ENCODE assay signal across 8 mouse cellular contexts in the genomic region with DNA sequence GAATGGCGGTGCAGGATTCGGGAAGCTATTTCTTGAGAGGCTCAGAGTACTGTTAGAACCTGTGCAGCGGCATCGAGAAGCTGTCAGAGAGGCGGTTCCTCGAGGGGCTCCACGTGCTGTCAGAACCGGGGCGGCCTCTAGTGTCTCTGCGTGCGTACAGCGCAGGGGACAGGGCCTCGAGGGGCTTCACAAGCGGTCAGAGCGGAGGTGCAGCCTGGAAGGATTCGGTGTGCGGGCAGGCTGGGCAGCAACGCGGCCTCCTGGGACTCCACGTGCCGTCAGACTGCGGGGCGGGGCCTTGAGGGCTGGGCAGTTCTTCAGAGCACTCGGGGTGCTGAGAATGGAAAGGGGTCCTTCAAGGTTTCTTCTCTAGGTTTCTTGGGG. TPM values are rescaled to one million over a fixed set of nuclear protein-coding genes. Genes with fewer than 3 reads are reported as not detected.
A peak's percentile ranks its signal among the peaks of the same experiment; 100 is the strongest.
DNase-seq lines count a peak whose midpoint lies in the region; ATAC-seq and TF ChIP-seq lines count a peak whose summit lies in the region.

No protein-coding gene starts in this region.

- H3K27ac ChIP-seq in heart, embryonic 11.5 days (ENCODE audit: low read depth, low read length): no peak overlapping the region
- no peak overlapping the region for H3K27ac ChIP-seq in forebrain, postnatal 0 days (ENCODE audit: low read depth, low read length)
- H3K27ac ChIP-seq in liver, embryonic 16.5 days (ENCODE audit: low read length): peak overlapping the region; percentile 22; the same call in 1 of the 2 replicates
- H3K27ac ChIP-seq in stomach, embryonic 16.5 days (ENCODE audit: low read length): no peak overlapping the region

- DNase-seq in heart, adult 9 months (ENCODE audit: low spot score in 2 of 2): no peak
- DNase-seq in Patski (ENCODE audit: low read depth, low spot score): no peak
- no peak for DNase-seq in forebrain, postnatal 0 days
- DNase-seq in frontal cortex, postnatal 10 days (ENCODE audit: low spot score in 2 of 2): no peak
- no peak for DNase-seq in adipocyte (ENCODE audit: low spot score)

- H3K27me3 ChIP-seq in heart, embryonic 11.5 days (ENCODE audit: control insufficient read depth, insufficient read depth, low read length): peaks cover 5% of the 10 kb centered on the region; the same call in 1 of the 2 replicates
- no peaks in the 10 kb centered on the region for H3K27me3 ChIP-seq in Patski
- H3K27me3 ChIP-seq in forebrain, postnatal 0 days (ENCODE audit: insufficient read depth, low read length): no peaks in the 10 kb centered on the region; the same call in 1 of the 2 replicates
- no peaks in the 10 kb centered on the region for H3K27me3 ChIP-seq in liver, embryonic 16.5 days (ENCODE audit: control insufficient read depth, insufficient read depth, low read depth, low read length)
- no peaks in the 10 kb centered on the region for H3K27me3 ChIP-seq in stomach, embryonic 16.5 days (ENCODE audit: control insufficient read depth, insufficient read depth, low read length)

- POLR2A ChIA-PET in Patski (lab: Charles Lee): no interaction called here

- in situ Hi-C loops in Patski (cut with MboI; ENCODE audit: low pct_unique_long_range_greater_than_20kb): no loop called here

- 0 out of 2 replicates have a peak overlapping the region, but pooled peaks have one; percentile 24 for H3K9ac ChIP-seq in heart, embryonic 11.5 days (ENCODE audit: low read depth, low read length)
- H3K9ac ChIP-seq in forebrain, postnatal 0 days: peak overlapping the region; percentile 58
- H3K9ac ChIP-seq in liver, embryonic 16.5 days (ENCODE audit: low read depth, low read length): peak overlapping the region; percentile 61
- peak overlapping the region; percentile 73 for H3K9ac ChIP-seq in stomach, embryonic 16.5 days (ENCODE audit: low read length)

- no peaks in the 10 kb centered on the region for H3K9me3 ChIP-seq in heart, embryonic 11.5 days (replicated peaks; ENCODE audit: control insufficient read depth, low read length)
- H3K9me3 ChIP-seq in forebrain, postnatal 0 days (ENCODE audit: low read length): no peaks in the 10 kb centered on the region
- H3K9me3 ChIP-seq in liver, embryonic 16.5 days (replicated peaks; ENCODE audit: control insufficient read depth, low read length): no peaks in the 10 kb centered on the region
- no peaks in the 10 kb centered on the region for H3K9me3 ChIP-seq in stomach, embryonic 16.5 days (replicated peaks; ENCODE audit: control insufficient read depth, low read length)

- H3K36me3 ChIP-seq in heart, embryonic 11.5 days (ENCODE audit: control insufficient read depth, insufficient read depth, low read length): no peaks in the 10 kb centered on the region
- H3K36me3 ChIP-seq in forebrain, postnatal 0 days (ENCODE audit: insufficient read depth): no peaks in the 10 kb centered on the region
- H3K36me3 ChIP-seq in liver, embryonic 16.5 days (ENCODE audit: control insufficient read depth, insufficient read depth): 0 out of 2 replicates have a peak, but pooled peaks cover 2% of the 10 kb centered on the region
- H3K36me3 ChIP-seq in stomach, embryonic 16.5 days (ENCODE audit: control insufficient read depth, insufficient read depth, low read length): no peaks in the 10 kb centered on the region

- WGBS in heart, embryonic 11.5 days (ENCODE audit: insufficient replicate concordance): under 1% methylated on average over 24 of the region's 24 CpGs
- under 1% methylated on average over 24 of the region's 24 CpGs for WGBS in forebrain, postnatal 0 days
- 0% methylated on average over 24 of the region's 24 CpGs for WGBS in liver, embryonic 16.5 days (ENCODE audit: insufficient replicate concordance)
- under 1% methylated on average over 24 of the region's 24 CpGs for WGBS in stomach, embryonic 16.5 days

- H3K4me3 ChIP-seq in heart, embryonic 11.5 days (ENCODE audit: low read depth, low read length): peak overlapping the region; percentile 60
- H3K4me3 ChIP-seq in forebrain, postnatal 0 days (ENCODE audit: low read depth, low read length): peak overlapping the region; percentile 79
- H3K4me3 ChIP-seq in liver, embryonic 16.5 days (ENCODE audit: low read depth, low read length): peak overlapping the region; percentile 66
- peak overlapping the region; percentile 77 for H3K4me3 ChIP-seq in stomach, embryonic 16.5 days (replicated peaks; ENCODE audit: low read length)

- peak overlapping the region; percentile 96 for H3K4me2 ChIP-seq in heart, embryonic 11.5 days
- H3K4me2 ChIP-seq in forebrain, postnatal 0 days (ENCODE audit: low read depth): peak overlapping the region; percentile 78
- peak overlapping the region; percentile 100 for H3K4me2 ChIP-seq in liver, embryonic 16.5 days (ENCODE audit: low read depth, low read length)
- H3K4me2 ChIP-seq in stomach, embryonic 16.5 days (ENCODE audit: low read depth, low read length): peak overlapping the region; percentile 100

- peak; percentile 61 for ATAC-seq in heart, embryonic 11.5 days (replicated peaks; ENCODE audit: insufficient number of reproducible peaks, low FRiP score, low TSS enrichment)
- peak; percentile 27 for ATAC-seq in Patski
- peak; percentile 85 for ATAC-seq in forebrain, postnatal 0 days
- ATAC-seq in liver, embryonic 16.5 days (ENCODE audit: low read depth): peak; percentile 31
- ATAC-seq in stomach, embryonic 16.5 days (ENCODE audit: insufficient read depth, low FRiP score): peak; percentile 48

- CTCF ChIA-PET in Patski (lab: Charles Lee): no interaction called here

- TF ChIP-seq CTCF in Patski (IDR thresholded peaks at IDR 0.05): no peak
- TF ChIP-seq CTCF in forebrain, postnatal 0 days (IDR thresholded peaks at IDR 0.05; ENCODE audit: low read depth): peak; percentile 54

- peaks cover 3% of the 10 kb centered on the region; the same call in 1 of the 2 replicates for H3K4me1 ChIP-seq in heart, embryonic 11.5 days (ENCODE audit: control insufficient read depth, insufficient read depth, low read length)
- peaks cover 10% of the 10 kb centered on the region for H3K4me1 ChIP-seq in forebrain, postnatal 0 days (ENCODE audit: insufficient read depth)
- H3K4me1 ChIP-seq in liver, embryonic 16.5 days (ENCODE audit: control insufficient read depth, low read depth, low read length): peaks cover 18% of the 10 kb centered on the region
- H3K4me1 ChIP-seq in stomach, embryonic 16.5 days (ENCODE audit: control insufficient read depth, insufficient read depth, low read length): 0 out of 2 replicates have a peak, but pooled peaks cover 6% of the 10 kb centered on the region

RNA-seq across cellular contexts. Expression of gene Aph1c, which starts 0.6 kb away (rescaled TPM):
- polyA plus RNA-seq in heart, embryonic 11.5 days (2014; fragmentation: Nextera tagmentation; extraction: Ambion mirVana): 0.34 and 1.1 TPM in 2 replicates
- polyA plus RNA-seq in Patski (2021): 7.8 TPM
- 1.0 and 2.2 TPM in 2 replicates for total RNA-seq in forebrain, postnatal 0 days (2014; rRNA removed)
- polyA plus RNA-seq in forebrain, postnatal 0 days (2015; fragmentation: Nextera tagmentation; extraction: Ambion mirVana): 2.9 and 3.6 TPM in 2 replicates
- polyA plus RNA-seq in liver, embryonic 16.5 days (2015; fragmentation: Nextera tagmentation; extraction: Ambion mirVana): 3.8 and 4.0 TPM in 2 replicates
- polyA plus RNA-seq in stomach, embryonic 16.5 days (2015; fragmentation: Nextera tagmentation; extraction: Ambion mirVana): 4.0 and 5.2 TPM in 2 replicates

RNA-seq across cellular contexts. Expression of gene Gm10647, which starts 38.2 kb away (rescaled TPM):
- 0.60 and 0.83 TPM in 2 replicates for polyA plus RNA-seq in heart, embryonic 11.5 days (2014; fragmentation: Nextera tagmentation; extraction: Ambion mirVana)
- 0.08 TPM for polyA plus RNA-seq in Patski (2021)
- total RNA-seq in forebrain, postnatal 0 days (2014; rRNA removed): 0.23 and 0.90 TPM in 2 replicates
- 0.33 TPM in 1 of 2 replicates, not detected in the other for polyA plus RNA-seq in forebrain, postnatal 0 days (2015; fragmentation: Nextera tagmentation; extraction: Ambion mirVana)
- 0.32 and 0.42 TPM in 2 replicates for polyA plus RNA-seq in liver, embryonic 16.5 days (2015; fragmentation: Nextera tagmentation; extraction: Ambion mirVana)
- 0.48 and 0.89 TPM in 2 replicates for polyA plus RNA-seq in stomach, embryonic 16.5 days (2015; fragmentation: Nextera tagmentation; extraction: Ambion mirVana)

RNA-seq across cellular contexts. Expression of gene Aph1b, which starts 39.8 kb away (rescaled TPM):
- polyA plus RNA-seq in heart, embryonic 11.5 days (2014; fragmentation: Nextera tagmentation; extraction: Ambion mirVana): 8.2 and 8.9 TPM in 2 replicates
- polyA plus RNA-seq in Patski (2021): 10.3 TPM
- total RNA-seq in forebrain, postnatal 0 days (2014; rRNA removed): 32.9 and 37.8 TPM in 2 replicates
- 15.4 and 17.7 TPM in 2 replicates for polyA plus RNA-seq in forebrain, postnatal 0 days (2015; fragmentation: Nextera tagmentation; extraction: Ambion mirVana)
- 1.9 and 2.0 TPM in 2 replicates for polyA plus RNA-seq in liver, embryonic 16.5 days (2015; fragmentation: Nextera tagmentation; extraction: Ambion mirVana)
- 11.6 and 11.7 TPM in 2 replicates for polyA plus RNA-seq in stomach, embryonic 16.5 days (2015; fragmentation: Nextera tagmentation; extraction: Ambion mirVana)

Comparison
In these comparisons a context has a peak if more than half of its experiments do, and no peak if none do; other contexts are left out.
1. ATAC-seq: peak in every context shown above with its lines; median percentile 85 in forebrain, postnatal 0 days; 61 in heart, embryonic 11.5 days; 48 in stomach, embryonic 16.5 days; 31 in liver, embryonic 16.5 days; 27 in Patski.